Mouse (Mus musculus): ENCODE measurements around the gene Pagr1a. TPM values are rescaled to one million over a fixed set of nuclear protein-coding genes. Genes with fewer than 3 reads are reported as not detected.
A peak's percentile ranks its signal among the peaks of the same experiment; 100 is the strongest.

Gene Pagr1a
- total and polyA plus RNA-seq, 3 experiments = 60.2 to 85.9 TPM; not detected in 1

GRCm38 (mm10) chr7:126982054-126982453 lies 35.1 kb downstream of the Pagr1a start:
- H3K27me3 ChIP-seq (ENCODE audit: control insufficient read depth in 1 of 2, insufficient read depth in 2 of 2, low read length in 2 of 2) = no peaks in the 10 kb centered on the region
- no peaks in the 10 kb centered on the region for H3K9me3 ChIP-seq (replicated peaks; ENCODE audit: insufficient read depth, low read length)
- H3K27ac ChIP-seq (ENCODE audit: control insufficient read depth, low read depth, low read length) = no peak overlapping the region
- peaks cover 0 to 15% of the 10 kb centered on the region in 2 experiments; a peak in 2 of 4 replicates for H3K4me1 ChIP-seq (ENCODE audit: control insufficient read depth in 1 of 2, insufficient read depth in 2 of 2, low read length in 2 of 2)
- H3K36me3 ChIP-seq (ENCODE audit: control insufficient read depth in 1 of 2, insufficient read depth in 2 of 2, low read length in 2 of 2) = peaks cover 0 to 10% of the 10 kb centered on the region in 2 experiments; a peak in 2 of 4 replicates
- no peak overlapping the region for H3K4me3 ChIP-seq (ENCODE audit: control insufficient read depth in 1 of 2, insufficient read depth in 1 of 2, low read depth in 2 of 2, low read length in 2 of 2)
- peaks cover 4% of the 10 kb centered on the region for H3K79me2 ChIP-seq (ENCODE audit: control insufficient read depth, insufficient read depth, low read length, poor library complexity)
- TF ChIP-seq GATA1 (IDR thresholded peaks at IDR 0.05; ENCODE audit: low read depth, low read length) (peak; percentile 71), GABPA (IDR thresholded peaks at IDR 0.05; ENCODE audit: low read depth, low read length) (no peak)
- DNase-seq (ENCODE audit: low read depth, low spot score) = no peak
- no peak overlapping the region for H3K9ac ChIP-seq (ENCODE audit: control insufficient read depth, low read depth, low read length, poor library complexity, severe bottlenecking)

- peaks cover 8% of the 10 kb centered on the region for H3K79me2 ChIP-seq (ENCODE audit: control insufficient read depth, insufficient read depth, low read length, poor library complexity)
- no peaks in the 10 kb centered on the region for H3K9me3 ChIP-seq (replicated peaks; ENCODE audit: insufficient read depth, low read length)
- TF ChIP-seq RCOR1 (IDR thresholded peaks at IDR 0.05; ENCODE audit: low read depth, low read length) (no peak), GATA1 (IDR thresholded peaks at IDR 0.05; ENCODE audit: low read depth, low read length) (no peak), JUND (IDR thresholded peaks at IDR 0.05; ENCODE audit: low read depth, low read length) (no peak), UBTF (IDR thresholded peaks at IDR 0.05; ENCODE audit: borderline replicate concordance, insufficient read depth, low read depth, low read length) (no peak), E2F4 (IDR thresholded peaks at IDR 0.05; ENCODE audit: borderline replicate concordance, low read depth, low read length) (no peak), MEF2A (IDR thresholded peaks at IDR 0.05; ENCODE audit: extremely low read depth, insufficient replicate concordance, low read depth, low read length, poor library complexity, severe bottlenecking) (no peak), CTCF (IDR thresholded peaks at IDR 0.05 in 2 of 3, conservative IDR thresholded peaks at IDR 0.05 in 1 of 3; ENCODE audit: control insufficient read depth in 1 of 3, insufficient read depth in 1 of 3, low read depth in 2 of 3, low read length in 3 of 3, poor library complexity in 1 of 3, severe bottlenecking in 1 of 3) (no peak), POLR2AphosphoS2 (IDR thresholded peaks at IDR 0.05; ENCODE audit: low read length) (no peak)
- no peak overlapping the region for H3K4me3 ChIP-seq (ENCODE audit: control insufficient read depth in 1 of 2, insufficient read depth in 1 of 2, low read depth in 2 of 2, low read length in 2 of 2)
- peak; percentile 29 for DNase-seq (ENCODE audit: low read depth, low spot score)
- H3K4me1 ChIP-seq (ENCODE audit: control insufficient read depth in 1 of 2, insufficient read depth in 2 of 2, low read length in 2 of 2) = peaks cover 0 to 17% of the 10 kb centered on the region in 2 experiments; a peak in 2 of 4 replicates
- H3K27ac ChIP-seq (ENCODE audit: control insufficient read depth, low read depth, low read length) = no peak overlapping the region
- H3K27me3 ChIP-seq (ENCODE audit: control insufficient read depth in 1 of 2, insufficient read depth in 2 of 2, low read length in 2 of 2) = no peaks in the 10 kb centered on the region
- H3K36me3 ChIP-seq (ENCODE audit: control insufficient read depth in 1 of 2, insufficient read depth in 2 of 2, low read length in 2 of 2) = peaks cover 0 to 12% of the 10 kb centered on the region in 2 experiments; a peak in 2 of 4 replicates
- H3K9ac ChIP-seq (ENCODE audit: control insufficient read depth, low read depth, low read length, poor library complexity, severe bottlenecking) = no peak overlapping the region
Observed at GRCm38 (mm10) chr7:126981601-126982000, 35.6 kb downstream of the Pagr1a start.

- H3K4me3 ChIP-seq (ENCODE audit: control insufficient read depth in 1 of 2, insufficient read depth in 1 of 2, low read depth in 2 of 2, low read length in 2 of 2) = no peak overlapping the region
- no peak overlapping the region for H3K27ac ChIP-seq (ENCODE audit: control insufficient read depth, low read depth, low read length)
- DNase-seq (ENCODE audit: low read depth, low spot score) = no peak
- no peak overlapping the region for H3K9ac ChIP-seq (ENCODE audit: control insufficient read depth, low read depth, low read length, poor library complexity, severe bottlenecking)
- no peak for TF ChIP-seq SMC3 (IDR thresholded peaks at IDR 0.05; ENCODE audit: low read depth, low read length)
- TF ChIP-seq ZC3H11A (IDR thresholded peaks at IDR 0.05; ENCODE audit: low read depth, low read length) = no peak
- TF ChIP-seq ZNF384 (IDR thresholded peaks at IDR 0.05; ENCODE audit: low read depth, low read length) = no peak
- TF ChIP-seq USF2 (IDR thresholded peaks at IDR 0.05; ENCODE audit: borderline replicate concordance in 1 of 2, insufficient read depth in 1 of 2, low read depth in 1 of 2, low read length in 2 of 2) = no peak
- no peak for TF ChIP-seq GATA1 (IDR thresholded peaks at IDR 0.05; ENCODE audit: low read depth, low read length)
- no peak for TF ChIP-seq MYB (IDR thresholded peaks at IDR 0.05; ENCODE audit: low read depth, low read length)
- no peak for TF ChIP-seq ELF1 (IDR thresholded peaks at IDR 0.05; ENCODE audit: low read depth, low read length)
- no peak for TF ChIP-seq GABPA (IDR thresholded peaks at IDR 0.05; ENCODE audit: low read depth, low read length)
- no peak for TF ChIP-seq TBP (IDR thresholded peaks at IDR 0.05; ENCODE audit: low read depth, low read length)
- TF ChIP-seq NRF1 (IDR thresholded peaks at IDR 0.05; ENCODE audit: insufficient read depth, low read depth, low read length, poor library complexity, severe bottlenecking) = no peak
- no peak for TF ChIP-seq CTCF (IDR thresholded peaks at IDR 0.05 in 2 of 3, conservative IDR thresholded peaks at IDR 0.05 in 1 of 3; ENCODE audit: control insufficient read depth in 1 of 3, insufficient read depth in 1 of 3, low read depth in 2 of 3, low read length in 3 of 3, poor library complexity in 1 of 3, severe bottlenecking in 1 of 3)
- TF ChIP-seq HCFC1 (IDR thresholded peaks at IDR 0.05; ENCODE audit: low read depth, low read length) = no peak
- TF ChIP-seq POLR2A (IDR thresholded peaks at IDR 0.05; ENCODE audit: control insufficient read depth in 1 of 2, insufficient read depth in 1 of 2, low read depth in 1 of 2, low read length in 2 of 2, poor library complexity in 1 of 2) = no peak
- no peak for TF ChIP-seq CHD2 (IDR thresholded peaks at IDR 0.05; ENCODE audit: low read length)
- no peak for TF ChIP-seq KAT2A (conservative IDR thresholded peaks at IDR 0.05; ENCODE audit: low read depth, low read length)
- H3K9me3 ChIP-seq (replicated peaks; ENCODE audit: insufficient read depth, low read length) = no peaks in the 10 kb centered on the region
- H3K27me3 ChIP-seq (ENCODE audit: control insufficient read depth in 1 of 2, insufficient read depth in 2 of 2, low read length in 2 of 2) = no peaks in the 10 kb centered on the region
- H3K36me3 ChIP-seq (ENCODE audit: control insufficient read depth in 1 of 2, insufficient read depth in 2 of 2, low read length in 2 of 2) = peaks cover 0 to 14% of the 10 kb centered on the region in 2 experiments; a peak in 2 of 4 replicates
- peaks cover 12% of the 10 kb centered on the region for H3K79me2 ChIP-seq (ENCODE audit: control insufficient read depth, insufficient read depth, low read length, poor library complexity)
- H3K4me1 ChIP-seq (ENCODE audit: control insufficient read depth in 1 of 2, insufficient read depth in 2 of 2, low read length in 2 of 2) = peaks cover 0 to 22% of the 10 kb centered on the region in 2 experiments; a peak in 2 of 4 replicates
Observed at GRCm38 (mm10) chr7:126978841-126979240, 38.3 kb downstream of the Pagr1a start.

All from MEL (cell line).